18 mouse cellular contexts compared by ENCODE assay signal in the genomic region with DNA sequence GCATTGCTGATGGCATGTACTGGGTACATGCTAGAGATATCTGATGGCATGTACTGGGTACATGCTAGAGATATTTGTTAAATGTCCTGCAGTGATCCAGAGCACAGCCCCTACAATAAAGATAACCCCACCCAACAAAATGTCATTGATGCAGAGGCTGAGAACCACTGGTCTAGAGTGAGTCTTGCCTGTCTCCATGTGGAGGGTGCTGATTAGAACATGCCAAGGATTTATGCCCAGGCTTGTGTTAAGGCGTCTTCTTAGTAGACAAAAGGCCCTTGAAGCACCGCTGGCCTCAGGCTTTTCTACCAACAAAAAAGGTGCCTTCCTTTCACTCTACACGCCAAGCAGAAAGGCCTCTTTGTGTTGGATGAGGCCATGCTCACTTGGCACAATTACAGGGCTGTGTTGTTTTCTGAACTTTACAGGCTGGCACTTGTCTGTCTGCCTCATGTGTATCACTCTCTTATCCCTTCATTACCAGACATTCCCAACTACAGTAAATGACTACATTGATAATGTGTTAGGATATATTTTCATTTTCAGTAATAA. TPM values are rescaled to one million over a fixed set of nuclear protein-coding genes. Genes with fewer than 3 reads are reported as not detected.
A peak's percentile ranks its signal among the peaks of the same experiment; 100 is the strongest.
DNase-seq lines count a peak whose midpoint lies in the region; ATAC-seq and TF ChIP-seq lines count a peak whose summit lies in the region.
"Had no signal": no experiment of that assay in that cellular context is flagged by ENCODE, and none has a peak within 500 bp of the region (broad histone marks: within the 10 kb centered on the region; RNA-seq: fewer than 3 reads in every experiment).

No protein-coding gene starts in this region.

- H3K79me2 ChIP-seq in MEL (ENCODE audit: control insufficient read depth, insufficient read depth, low read length, poor library complexity), result 0 out of 2 replicates have a peak, but pooled peaks cover 3% of the 10 kb centered on the region

- H3K27me3 ChIP-seq in embryonic facial prominence, embryonic 14.5 days (replicated peaks; ENCODE audit: control insufficient read depth, insufficient read depth, low read length), result no peaks in the 10 kb centered on the region
- H3K27me3 ChIP-seq in embryonic facial prominence, embryonic 10.5 days (replicated peaks; ENCODE audit: low read depth, poor library complexity, severe bottlenecking), result no peaks in the 10 kb centered on the region
- H3K27me3 ChIP-seq in MEL (ENCODE audit: control insufficient read depth in 1 of 2, insufficient read depth in 2 of 2, low read length in 2 of 2), result no peaks in the 10 kb centered on the region
- H3K27me3 ChIP-seq: hindbrain, embryonic 15.5 days; megakaryocyte, embryonic 14.5 days had no signal

- no peaks in the 10 kb centered on the region for H3K36me3 ChIP-seq in embryonic facial prominence, embryonic 14.5 days (ENCODE audit: control insufficient read depth, insufficient read depth, low read length)
- H3K36me3 ChIP-seq in embryonic facial prominence, embryonic 10.5 days (replicated peaks), result no peaks in the 10 kb centered on the region
- peaks cover 0 to 25% of the 10 kb centered on the region in 2 experiments; a peak in 3 of 4 replicates for H3K36me3 ChIP-seq in MEL (ENCODE audit: control insufficient read depth in 1 of 2, insufficient read depth in 2 of 2, low read length in 2 of 2)
- H3K36me3 ChIP-seq: hindbrain, embryonic 15.5 days had no signal

- 44% methylated on average over 3 of the region's 3 CpGs for WGBS in embryonic facial prominence, embryonic 14.5 days
- 32% methylated on average over 3 of the region's 3 CpGs for WGBS in embryonic facial prominence, embryonic 10.5 days

- no peak for TF ChIP-seq RAD21 in MEL (IDR thresholded peaks at IDR 0.05; ENCODE audit: low read depth, low read length)

- no peak overlapping the region for H3K9ac ChIP-seq in embryonic facial prominence, embryonic 14.5 days (ENCODE audit: low read depth, low read length)
- no peak overlapping the region for H3K9ac ChIP-seq in MEL (ENCODE audit: control insufficient read depth, low read depth, low read length, poor library complexity, severe bottlenecking)
- H3K9ac ChIP-seq: hindbrain, embryonic 15.5 days had no signal

- H3K4me1 ChIP-seq in embryonic facial prominence, embryonic 14.5 days (ENCODE audit: control insufficient read depth, insufficient read depth, low read length), result no peaks in the 10 kb centered on the region
- H3K4me1 ChIP-seq in embryonic facial prominence, embryonic 10.5 days, result no peaks in the 10 kb centered on the region
- peaks cover 18 to 29% of the 10 kb centered on the region in 2 experiments for H3K4me1 ChIP-seq in MEL (ENCODE audit: control insufficient read depth in 1 of 2, insufficient read depth in 2 of 2, low read length in 2 of 2)
- H3K4me1 ChIP-seq: hindbrain, embryonic 15.5 days had no signal

- H3K27ac ChIP-seq in embryonic facial prominence, embryonic 14.5 days (replicated peaks; ENCODE audit: low read depth, low read length), result no peak overlapping the region
- no peak overlapping the region for H3K27ac ChIP-seq in embryonic facial prominence, embryonic 10.5 days (replicated peaks)
- H3K27ac ChIP-seq in layer of hippocampus, adult 2 months, result no peak overlapping the region
- no peak overlapping the region for H3K27ac ChIP-seq in MEL (ENCODE audit: control insufficient read depth, low read depth, low read length)
- H3K27ac ChIP-seq: hindbrain, embryonic 15.5 days had no signal

- TF ChIP-seq EP300 in MEL (IDR thresholded peaks at IDR 0.05; ENCODE audit: low read depth in 1 of 2, low read length in 2 of 2), result no peak

- ATAC-seq in embryonic facial prominence, embryonic 14.5 days (ENCODE audit: low read depth), result peak; percentile 67
- ATAC-seq: intestine, postnatal 0 days; lung, postnatal 0 days had no signal

- TF ChIP-seq POLR2A in MEL (IDR thresholded peaks at IDR 0.05; ENCODE audit: control insufficient read depth in 1 of 2, insufficient read depth in 1 of 2, low read depth in 1 of 2, low read length in 2 of 2, poor library complexity in 1 of 2), result no peak

- no peak overlapping the region for H3K4me3 ChIP-seq in embryonic facial prominence, embryonic 14.5 days (ENCODE audit: low read depth, low read length)
- H3K4me3 ChIP-seq in embryonic facial prominence, embryonic 10.5 days, result no peak overlapping the region
- H3K4me3 ChIP-seq in layer of hippocampus, adult 2 months, result no peak overlapping the region
- H3K4me3 ChIP-seq in MEL (ENCODE audit: control insufficient read depth in 1 of 2, insufficient read depth in 1 of 2, low read depth in 2 of 2, low read length in 2 of 2), result no peak overlapping the region
- H3K4me3 ChIP-seq: hindbrain, embryonic 15.5 days; megakaryocyte, embryonic 14.5 days had no signal

- no peak overlapping the region for H3K4me2 ChIP-seq in embryonic facial prominence, embryonic 14.5 days (ENCODE audit: low read depth, low read length)
- H3K4me2 ChIP-seq: heart, embryonic 11.5 days; hindbrain, embryonic 15.5 days had no signal

- peak; percentile 70 for DNase-seq in embryonic facial prominence, embryonic 14.5 days (ENCODE audit: low spot score)
- no peak for DNase-seq in embryonic facial prominence, embryonic 10.5 days (ENCODE audit: low spot score)
- peak; percentile 11 for DNase-seq in layer of hippocampus, adult 9-11 months
- DNase-seq in layer of hippocampus, adult 2 months (ENCODE audit: low spot score in 2 of 2), result no peak
- peak; percentile 39 for DNase-seq in MEL (ENCODE audit: low read depth, low spot score)
- peak; percentile 75 for DNase-seq in gonadal fat pad, adult 2 months (ENCODE audit: low read depth)
- DNase-seq in lung, adult 18-20 months, result no peak
- DNase-seq in kidney, postnatal 36 days, result no peak
- DNase-seq: adrenal gland, adult 8-10 months; cerebellum, adult 18-20 months; gastrocnemius, postnatal 36 days; right cerebral cortex, postnatal 4 days; thymus, adult 18-20 months had no signal

- no peak for TF ChIP-seq CTCF in layer of hippocampus, adult 2 months (conservative IDR thresholded peaks at IDR 0.05)
- no peak for TF ChIP-seq CTCF in MEL (IDR thresholded peaks at IDR 0.05 in 2 of 3, conservative IDR thresholded peaks at IDR 0.05 in 1 of 3; ENCODE audit: control insufficient read depth in 1 of 3, insufficient read depth in 1 of 3, low read depth in 2 of 3, low read length in 3 of 3, poor library complexity in 1 of 3, severe bottlenecking in 1 of 3)

- H3K9me3 ChIP-seq in embryonic facial prominence, embryonic 14.5 days (ENCODE audit: control insufficient read depth, low read length), result no peaks in the 10 kb centered on the region
- no peaks in the 10 kb centered on the region for H3K9me3 ChIP-seq in embryonic facial prominence, embryonic 10.5 days
- H3K9me3 ChIP-seq in MEL (replicated peaks; ENCODE audit: insufficient read depth, low read length), result no peaks in the 10 kb centered on the region
- H3K9me3 ChIP-seq: hindbrain, embryonic 15.5 days; megakaryocyte, embryonic 14.5 days had no signal

TF ChIP-seq in MEL, 35 proteins besides CTCF, POLR2A, EP300 and RAD21:
- TF ChIP-seq TAL1 (IDR thresholded peaks at IDR 0.05; ENCODE audit: low read length) (peak; percentile 46; the same call in 1 of the 2 replicates), TCF12 (IDR thresholded peaks at IDR 0.05; ENCODE audit: low read depth, low read length) (no peak)

RNA-seq across cellular contexts. Expression of gene Rrm1, which starts 42.2 kb away (rescaled TPM):
- 98.1 and 123 TPM in 2 replicates for polyA plus RNA-seq in embryonic facial prominence, embryonic 14.5 days (2014; fragmentation: Nextera tagmentation; extraction: Ambion mirVana)
- polyA plus RNA-seq in embryonic facial prominence, embryonic 10.5 days (2016; fragmentation: Nextera tagmentation; extraction: Ambion mirVana), result 267 and 280 TPM in 2 replicates
- 10 to 100 TPM; 10.8 to 13.0 TPM for total RNA-seq in layer of hippocampus, adult 2 months (2021)
- total RNA-seq in MEL (2012; rRNA removed), result 147 and 154 TPM in 2 replicates
- polyA plus RNA-seq in MEL (2012; ENCODE audit: insufficient read depth in 1 of 2, insufficient read length in 2 of 2, low read depth in 1 of 2, low replicate concordance in 2 of 2, missing spikeins in 1 of 2), result 100 to 1,000 TPM in 1 of 2 experiments, not detected in 1; 228 TPM
- polyA plus RNA-seq in gonadal fat pad, adult 2 months (2012; rRNA removed), result 13.2 and 13.8 TPM in 2 replicates

Comparison
In these comparisons a context has a peak if more than half of its experiments do, and no peak if none do; other contexts are left out.
1. DNase-seq: peak in embryonic facial prominence, embryonic 14.5 days (single experiment), layer of hippocampus, adult 9-11 months (single experiment), MEL (single experiment) and gonadal fat pad, adult 2 months (single experiment); none in embryonic facial prominence, embryonic 10.5 days (single experiment), layer of hippocampus, adult 2 months (0 of 2), lung, adult 18-20 months (0 of 2) and kidney, postnatal 36 days (0 of 2).